Mouse (Mus musculus) granulocyte monocyte progenitor cell, adult 5-6 weeks (primary cell): Measurements from ENCODE around the gene Prpf3. TPM values are rescaled to one million over a fixed set of nuclear protein-coding genes. Genes with fewer than 3 reads are reported as not detected.
"Not testable (repeated sequence)": the region's sequence is repeated elsewhere in the genome, so short reads cannot be mapped to it uniquely, and the experiment has no call there.

Experiments used
- ATAC-seq: replicated peaks from 2 replicates; pipeline ENCODE4 v1.8.0; 2016; ENCODE audit warnings: mild to moderate bottlenecking, moderate TSS enrichment, inconsistent platforms; ENCODE audit not compliant: poor library complexity, severe bottlenecking
- total RNA-seq, 2 experiments: library from RNA; stranded (forward) in 1 of 2; stranded (reverse) in 1 of 2; fragments of 200-712, 200-1000 nt in 1 of 2; fragments of >200 nt in 1 of 2; fragmentation: Nextera tagmentation in 1 of 2; gene quantifications; 2 replicates each; pipeline ENCODE4 v1.2.3; 2014 to 2017

Gene Prpf3
- total RNA-seq, 2 experiments from 2014 or later: 45.7 to 60.8 TPM

GRCm38 (mm10) chr3:95882816-95883425 lies 27.2 kb upstream of the Prpf3 start:
- ATAC-seq: no peak

- ATAC-seq: peak; percentile 95
These were observed 26.5 kb upstream of the Prpf3 start, which contains the start of gene Ciart for GRCm38 (mm10) chr3:95881979-95882815. Gene Ciart (minus strand): TSS chr3:95882251.

- no peak for ATAC-seq
These were observed 23.4 kb upstream of the Prpf3 start for GRCm38 (mm10) chr3:95879063-95879462.

- ATAC-seq: no peak
These were observed 16.4 kb upstream of the Prpf3 start for GRCm38 (mm10) chr3:95872048-95872447.

- peak; percentile 100 for ATAC-seq
These were observed 15.7 kb upstream of the Prpf3 start, which contains the start of gene Mrps21 for GRCm38 (mm10) chr3:95871392-95871867. Gene Mrps21 (minus strand): TSS chr3:95871519.

- no peak for ATAC-seq
These were observed 15.3 kb upstream of the Prpf3 start for GRCm38 (mm10) chr3:95870976-95871375.

- no peak for ATAC-seq
These were observed 11.7 kb upstream of the Prpf3 start for GRCm38 (mm10) chr3:95867408-95867807.

GRCm38 (mm10) chr3:95866071-95866470 lies 10.4 kb upstream of the Prpf3 start:
- ATAC-seq: no peak

GRCm38 (mm10) chr3:95865571-95865970 lies 9.9 kb upstream of the Prpf3 start:
- ATAC-seq: no peak

- no peak for ATAC-seq
These were observed 9.4 kb upstream of the Prpf3 start for GRCm38 (mm10) chr3:95865050-95865449.

- ATAC-seq: no peak
These were observed 7.9 kb upstream of the Prpf3 start for GRCm38 (mm10) chr3:95863578-95863977.

- peak; percentile 98 for ATAC-seq
These were observed 6.1 kb upstream of the Prpf3 start for GRCm38 (mm10) chr3:95861796-95862195.

GRCm38 (mm10) chr3:95861216-95861615 lies 5.5 kb upstream of the Prpf3 start:
- no peak for ATAC-seq

GRCm38 (mm10) chr3:95860323-95860722 lies 4.6 kb upstream of the Prpf3 start:
- ATAC-seq: no peak

- not testable (repeated sequence) for ATAC-seq
These were observed 2.6 kb upstream of the Prpf3 start for GRCm38 (mm10) chr3:95858278-95858677.

GRCm38 (mm10) chr3:95857050-95857449 lies 1.4 kb upstream of the Prpf3 start:
- ATAC-seq: not testable (repeated sequence)

- ATAC-seq: no peak
These were observed 430 bp upstream of the Prpf3 start for GRCm38 (mm10) chr3:95856115-95856514.

- ATAC-seq: no peak
These were observed 4.4 kb downstream of the Prpf3 start for GRCm38 (mm10) chr3:95851317-95851716.

- ATAC-seq: no peak
These were observed 5.1 kb downstream of the Prpf3 start for GRCm38 (mm10) chr3:95850611-95851010.

GRCm38 (mm10) chr3:95842503-95843214 lies 13.0 kb downstream of the Prpf3 start:
- ATAC-seq: no peak

GRCm38 (mm10) chr3:95839250-95839649 lies 16.4 kb downstream of the Prpf3 start:
- ATAC-seq: no peak
